Mouse (Mus musculus) erythroblast, embryonic 14.5 days (primary cell): ENCODE measurements around the gene Tmem246.

Source experiments
- GATA1 ChIP-seq: IDR thresholded peaks from 2 replicates; pipeline ENCODE4 v1.6.1; 2012; ENCODE audit warnings: low read length, inconsistent platforms, mixed read lengths
- TAL1 ChIP-seq: IDR thresholded peaks from 3 replicates; pipeline ENCODE4 v1.6.1; 2012; ENCODE audit warnings: low read length, inconsistent platforms, mixed read lengths

DNA sequence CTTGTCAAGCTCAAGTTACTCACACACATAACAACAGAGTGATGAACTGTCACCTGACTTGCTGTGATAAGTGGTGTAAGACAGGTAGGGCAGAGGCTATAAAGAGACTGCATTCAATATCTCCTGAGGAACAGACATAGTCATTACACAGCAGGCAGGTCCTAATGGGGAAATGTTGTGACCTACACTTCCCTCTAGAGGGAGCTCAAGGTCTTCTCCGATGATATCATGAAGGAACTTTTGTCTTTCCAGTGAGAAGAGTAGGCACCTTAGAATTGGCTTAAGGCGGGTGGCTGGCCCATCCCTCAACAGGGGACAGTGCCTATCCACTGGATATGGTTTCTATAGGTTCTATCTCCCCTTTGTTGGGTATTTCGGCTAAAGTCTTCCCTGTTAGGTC is 30.1 kb downstream of the Tmem246 start:
- TF ChIP-seq TAL1 (no peak), GATA1 (no peak)
